Mouse (Mus musculus) liver, adult 2 months (tissue): ENCODE results near the gene Sfpq.
"Not testable (repeated sequence)": the region's sequence is repeated elsewhere in the genome, so short reads cannot be mapped to it uniquely, and the experiment has no call there.

ENCODE experiments used
- CTCF ChIP-seq: fragments of 200-500 bp; IDR thresholded peaks from 2 replicates; pipeline ENCODE4 v1.5.1; 2011; ENCODE audit warnings: low read depth, low read length, control low read depth
- POLR2A ChIP-seq: fragments of 200-500 bp; IDR thresholded peaks from 2 replicates; pipeline ENCODE4 v1.6.1; 2011; ENCODE audit warnings: low read length, control low read depth; ENCODE audit not compliant: insufficient read depth; ENCODE audit errors: extremely low read depth

DNA sequence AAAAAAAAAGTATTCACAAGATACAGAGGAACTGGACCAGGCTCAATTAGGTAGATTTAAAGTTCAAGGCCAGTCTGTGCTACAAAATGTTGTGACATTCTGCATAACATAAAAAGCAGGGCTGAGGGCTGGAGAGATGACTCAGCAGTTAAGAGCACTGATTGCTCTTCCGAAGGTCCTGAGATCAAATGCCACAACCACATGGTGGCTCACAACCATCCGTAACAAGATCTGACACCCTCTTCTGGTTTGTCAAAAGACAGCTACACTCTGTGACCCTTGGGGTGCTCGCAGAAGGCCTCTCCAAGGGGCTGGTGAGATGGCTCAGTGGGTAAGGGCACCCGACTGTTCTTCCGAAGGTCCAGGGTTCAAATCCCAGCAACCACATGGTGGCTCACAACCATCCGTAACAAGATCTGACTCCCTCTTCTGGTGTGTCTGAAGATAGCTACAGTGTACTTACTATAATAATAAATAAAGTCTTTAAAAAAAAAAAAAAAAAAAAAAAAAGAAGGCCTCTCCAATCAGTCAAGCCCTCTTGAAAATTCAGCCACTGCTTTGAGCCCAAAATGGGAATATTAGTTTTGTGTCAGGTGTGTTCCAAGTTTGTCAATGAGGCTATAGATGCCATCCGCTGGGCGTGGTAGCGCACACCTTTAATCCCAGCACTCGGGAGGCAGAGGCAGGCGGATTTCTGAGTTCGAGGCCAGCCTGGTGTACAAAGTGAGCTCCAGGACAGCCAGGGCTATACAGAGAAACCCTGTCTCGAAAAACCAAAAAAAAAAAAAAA lies 37.2 kb upstream of the Sfpq start:
- TF ChIP-seq POLR2A, CTCF: not testable (repeated sequence)
